ENCODE assay signal across 26 mouse cellular contexts in genomic region chr1:96766535-96766934, GRCm38 (mm10).
"Had no signal": no experiment of that assay in that cellular context is flagged by ENCODE, and none has a peak within 500 bp of the region (broad histone marks: within the 10 kb centered on the region; RNA-seq: fewer than 3 reads in every experiment).

No protein-coding gene starts in this region.

- H3K36me3 ChIP-seq: heart, embryonic 10.5 days; heart, embryonic 12.5 days; hindbrain, embryonic 10.5 days; hindbrain, embryonic 12.5 days; intestine, embryonic 15.5 days; limb, embryonic 13.5 days; limb, embryonic 15.5 days; liver, embryonic 13.5 days; liver, embryonic 15.5 days had no signal

- H3K4me1 ChIP-seq: heart, embryonic 10.5 days; heart, embryonic 12.5 days; hindbrain, embryonic 10.5 days; hindbrain, embryonic 12.5 days; intestine, embryonic 15.5 days; limb, embryonic 13.5 days; liver, embryonic 13.5 days; liver, embryonic 15.5 days had no signal

- H3K9ac ChIP-seq: heart, embryonic 12.5 days; hindbrain, embryonic 12.5 days; hindbrain, embryonic 14.5 days; intestine, embryonic 15.5 days; limb, embryonic 13.5 days; limb, embryonic 15.5 days; liver, embryonic 13.5 days; liver, embryonic 15.5 days had no signal

- H3K4me3 ChIP-seq: gastrocnemius, adult 2 months; heart, embryonic 10.5 days; heart, embryonic 12.5 days; hindbrain, embryonic 10.5 days; hindbrain, embryonic 12.5 days; intestine, embryonic 15.5 days; layer of hippocampus, adult 2 months; limb, embryonic 13.5 days; limb, embryonic 15.5 days; liver, embryonic 13.5 days; liver, embryonic 15.5 days had no signal

- ATAC-seq: hindbrain, embryonic 16.5 days; inflammation-experienced regulatory T-cells, adult 6 months; intestine, embryonic 15.5 days; intestine, postnatal 0 days had no signal

- H3K9me3 ChIP-seq: heart, embryonic 10.5 days; heart, embryonic 12.5 days; hindbrain, embryonic 10.5 days; hindbrain, embryonic 12.5 days; intestine, embryonic 15.5 days; limb, embryonic 13.5 days; limb, embryonic 15.5 days; liver, embryonic 13.5 days; liver, embryonic 15.5 days had no signal

- H3K27me3 ChIP-seq: heart, embryonic 12.5 days; hindbrain, embryonic 12.5 days; intestine, embryonic 15.5 days; limb, embryonic 13.5 days; limb, embryonic 15.5 days; liver, embryonic 13.5 days; liver, embryonic 15.5 days had no signal

- H3K27ac ChIP-seq: gastrocnemius, adult 2 months; heart, embryonic 10.5 days; hindbrain, embryonic 10.5 days; hindbrain, embryonic 12.5 days; hindbrain, embryonic 14.5 days; intestine, embryonic 15.5 days; layer of hippocampus, adult 2 months; limb, embryonic 13.5 days; limb, embryonic 15.5 days; liver, embryonic 13.5 days; liver, embryonic 15.5 days had no signal

- H3K4me2 ChIP-seq: heart, embryonic 12.5 days; hindbrain, embryonic 12.5 days; hindbrain, embryonic 14.5 days; intestine, embryonic 15.5 days; limb, embryonic 13.5 days; limb, embryonic 15.5 days; liver, embryonic 13.5 days; liver, embryonic 15.5 days had no signal

- DNase-seq: gastrocnemius, adult 2 months; gastrocnemius, postnatal 10 days; gastrocnemius, postnatal 25 days; heart, adult 18-20 months; heart, postnatal 10 days; heart, postnatal 4 days; kidney, adult 18-20 months; kidney, adult 8-10 months; kidney, postnatal 25 days; kidney, postnatal 4 days; layer of hippocampus, postnatal 36 days; left cerebral cortex, postnatal 4 days; liver, embryonic 13.5 days had no signal
